Mouse (Mus musculus): ENCODE measurements around the gene Olfr437. TPM values are rescaled to one million over a fixed set of nuclear protein-coding genes. Genes with fewer than 3 reads are reported as not detected.
A peak's percentile ranks its signal among the peaks of the same experiment; 100 is the strongest.
"Not testable (repeated sequence)": the region's sequence is repeated elsewhere in the genome, so short reads cannot be mapped to it uniquely, and the experiment has no call there.

Gene Olfr437
- polyA plus RNA-seq (2016; fragmentation: Nextera tagmentation; extraction: Ambion mirVana), result not detected in 2 replicates

DNA sequence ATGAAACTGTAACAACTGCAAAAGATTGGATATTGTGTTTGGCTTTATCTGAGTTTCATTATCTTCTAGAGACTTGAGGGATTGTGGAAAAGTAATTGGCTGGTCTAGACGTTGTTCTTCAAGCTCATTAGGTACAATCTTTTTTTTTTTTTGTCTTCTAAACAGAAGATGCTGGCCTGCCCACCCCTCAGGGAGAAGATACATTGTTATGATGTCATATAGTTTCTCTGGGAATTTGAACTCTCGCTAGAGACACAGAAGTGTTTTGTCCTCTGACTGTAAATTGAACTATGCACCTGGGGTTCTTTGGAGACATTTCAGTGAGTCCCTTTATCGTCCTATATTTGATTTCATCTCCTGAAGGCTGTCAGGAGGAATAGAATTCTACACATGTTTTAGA is at the start of gene Olfr437:
Olfr437 (plus strand) TSS at position 301 of the 400 bp plus-strand sequence.
- Histone ChIP-seq H3K4me2 (replicated peaks) (no peak within 1 kb of the TSS), H3K9me3 (no peaks in the 10 kb centered on the region), H3K4me1 (no peaks in the 10 kb centered on the region), H3K9ac (replicated peaks) (no peak within 1 kb of the TSS), H3K27me3 (no peaks in the 10 kb centered on the region), H3K4me3 (no peak within 1 kb of the TSS), H3K36me3 (no peaks in the 10 kb centered on the region), H3K27ac (replicated peaks) (no peak within 1 kb of the TSS)
- WGBS, result 78% methylated on average over 3 of the region's 3 CpGs
- ATAC-seq (ENCODE audit: low FRiP score, low read depth), result no peak

DNA sequence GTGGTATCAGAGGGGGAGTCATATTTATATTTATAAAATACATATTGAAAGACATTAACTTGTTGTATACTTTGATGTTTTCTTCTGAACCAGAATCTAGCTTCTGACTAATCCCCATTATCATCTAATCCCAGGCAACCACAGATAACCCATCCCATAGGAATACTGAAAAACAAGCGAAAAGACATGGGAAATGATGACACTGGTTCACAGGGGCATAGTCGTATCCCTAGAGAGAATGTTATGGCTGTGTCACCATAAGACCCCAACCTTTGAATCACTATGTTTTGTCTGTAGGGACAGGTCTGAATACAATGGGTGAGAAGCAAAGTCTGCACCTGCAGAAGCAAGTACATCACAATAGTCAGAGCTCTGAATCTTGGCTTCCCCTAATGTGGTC is 16.8 kb upstream of the Olfr437 start, which contains the start of gene Olfr237-ps1:
Olfr237-ps1 (plus strand) TSS at position 301 of the 400 bp plus-strand sequence.
- not testable (repeated sequence) for H3K36me3 ChIP-seq; H3K4me3 ChIP-seq; H3K4me1 ChIP-seq; H3K4me2 ChIP-seq (replicated peaks); H3K27ac ChIP-seq (replicated peaks); H3K27me3 ChIP-seq; ATAC-seq (ENCODE audit: low FRiP score, low read depth); H3K9ac ChIP-seq (replicated peaks); H3K9me3 ChIP-seq
- WGBS, result 81% methylated on average over 2 of the region's 2 CpGs

DNA sequence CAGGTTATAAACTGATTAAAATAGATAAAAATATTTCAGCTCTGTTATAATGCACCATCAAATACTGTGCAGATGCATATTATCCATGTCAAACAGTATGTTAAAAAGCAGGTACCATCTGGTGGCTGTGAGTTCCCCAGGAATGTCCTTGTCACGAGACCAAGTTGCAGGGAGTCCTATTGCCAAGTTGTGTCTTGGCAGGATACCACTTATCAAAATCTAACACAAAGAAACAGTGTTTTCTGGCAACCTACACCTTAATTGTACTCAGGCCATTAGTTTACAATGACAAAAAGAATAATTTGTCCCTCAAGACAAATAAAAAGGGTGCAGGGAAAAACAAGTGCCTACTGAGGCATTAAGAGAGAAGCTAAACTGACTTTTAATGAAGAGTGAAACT is 3.6 kb upstream of the Olfr437 start:
- 72% methylated on average over 1 of the region's 1 CpGs for WGBS
- ATAC-seq (ENCODE audit: low FRiP score, low read depth), result no peak
- Histone ChIP-seq H3K9me3 (no peaks in the 10 kb centered on the region), H3K4me2 (replicated peaks) (no peak overlapping the region), H3K36me3 (no peaks in the 10 kb centered on the region), H3K4me3 (no peak overlapping the region), H3K4me1 (no peaks in the 10 kb centered on the region), H3K27ac (replicated peaks) (no peak overlapping the region), H3K9ac (replicated peaks) (no peak overlapping the region), H3K27me3 (no peaks in the 10 kb centered on the region)

DNA sequence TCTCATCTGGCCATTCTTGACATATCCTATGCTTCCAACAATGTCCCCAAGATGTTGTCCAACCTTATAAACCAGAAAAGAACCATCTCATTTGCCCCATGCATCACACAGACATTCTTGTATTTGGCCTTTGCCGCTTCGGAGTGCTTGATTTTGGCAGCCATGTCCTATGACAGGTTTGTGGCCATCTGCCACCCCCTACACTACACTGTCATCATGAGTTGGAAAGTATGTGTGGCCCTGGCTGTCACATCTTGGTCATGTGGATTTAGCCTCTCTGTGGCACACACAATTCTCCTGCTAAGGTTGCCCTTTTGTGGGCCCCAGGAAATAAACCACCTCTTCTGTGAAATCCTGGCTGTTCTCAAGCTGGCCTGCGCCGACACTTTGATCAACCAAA is 4.2 kb downstream of the Olfr437 start:
- H3K27me3 ChIP-seq, result no peaks in the 10 kb centered on the region
- no peaks in the 10 kb centered on the region for H3K36me3 ChIP-seq
- H3K4me1 ChIP-seq, result no peaks in the 10 kb centered on the region
- WGBS, result 97% methylated on average over 4 of the region's 4 CpGs
- H3K9ac ChIP-seq (replicated peaks), result no peak overlapping the region
- no peaks in the 10 kb centered on the region for H3K9me3 ChIP-seq
- no peak overlapping the region for H3K4me2 ChIP-seq (replicated peaks)
- no peak for ATAC-seq (ENCODE audit: low FRiP score, low read depth)
- no peak overlapping the region for H3K27ac ChIP-seq (replicated peaks)
- H3K4me3 ChIP-seq, result no peak overlapping the region

DNA sequence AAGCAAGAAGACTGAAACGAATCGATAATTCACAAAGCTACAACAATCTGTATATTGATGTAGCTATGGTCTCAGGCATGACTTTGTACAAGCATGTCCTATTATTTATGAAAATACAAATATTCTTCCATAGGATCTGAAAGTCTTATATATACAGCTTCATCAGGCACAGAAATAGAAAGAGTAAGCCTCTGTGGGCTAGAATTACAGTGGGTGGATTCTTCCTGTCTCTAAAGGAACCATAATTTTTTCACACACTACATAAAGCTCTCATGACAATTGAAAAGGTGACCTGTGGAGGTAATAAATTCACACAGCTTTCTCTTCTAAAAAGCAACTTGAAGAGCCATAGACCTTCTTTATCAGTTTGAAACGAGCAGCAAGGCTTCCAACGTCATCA is 8.8 kb downstream of the Olfr437 start, which contains the start of gene Olfr13:
Olfr13 (plus strand) TSS at position 301 of the 400 bp plus-strand sequence.
- ATAC-seq (ENCODE audit: low FRiP score, low read depth), result no peak
- H3K36me3 ChIP-seq, result no peaks in the 10 kb centered on the region
- H3K27me3 ChIP-seq, result no peaks in the 10 kb centered on the region
- no peaks in the 10 kb centered on the region for H3K4me1 ChIP-seq
- H3K4me3 ChIP-seq, result no peak within 1 kb of the TSS
- no peak within 1 kb of the TSS for H3K4me2 ChIP-seq (replicated peaks)
- H3K9ac ChIP-seq (replicated peaks), result no peak within 1 kb of the TSS
- WGBS, result 85% methylated on average over 4 of the region's 4 CpGs
- no peaks in the 10 kb centered on the region for H3K9me3 ChIP-seq
- H3K27ac ChIP-seq (replicated peaks), result no peak within 1 kb of the TSS

DNA sequence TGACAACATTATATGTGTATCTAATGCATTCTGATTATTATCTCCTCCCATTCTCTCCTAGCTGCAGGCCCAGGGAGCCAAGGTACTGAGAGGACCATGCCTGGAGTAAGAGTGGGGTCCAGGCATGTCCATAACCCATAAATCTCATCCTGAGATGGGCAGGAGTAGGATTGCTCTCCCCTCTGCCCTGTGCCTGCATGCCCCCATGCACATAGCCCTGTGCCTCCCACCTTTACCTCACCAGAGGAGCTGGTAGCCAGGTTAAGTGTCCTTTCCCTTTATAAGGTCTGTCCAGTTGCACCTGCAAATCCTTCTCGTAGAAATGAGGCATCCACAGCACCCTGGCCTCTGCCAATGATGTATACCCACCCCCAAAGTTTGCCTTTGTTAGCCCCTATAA is 15.0 kb downstream of the Olfr437 start:
- no peaks in the 10 kb centered on the region for H3K4me1 ChIP-seq
- no peak overlapping the region for H3K4me3 ChIP-seq
- WGBS, result 61% methylated on average over 1 of the region's 1 CpGs
- H3K27ac ChIP-seq (replicated peaks), result no peak overlapping the region
- no peaks in the 10 kb centered on the region for H3K36me3 ChIP-seq
- ATAC-seq (ENCODE audit: low FRiP score, low read depth), result no peak
- no peaks in the 10 kb centered on the region for H3K27me3 ChIP-seq
- no peaks in the 10 kb centered on the region for H3K9me3 ChIP-seq
- no peak overlapping the region for H3K9ac ChIP-seq (replicated peaks)
- no peak overlapping the region for H3K4me2 ChIP-seq (replicated peaks)

DNA sequence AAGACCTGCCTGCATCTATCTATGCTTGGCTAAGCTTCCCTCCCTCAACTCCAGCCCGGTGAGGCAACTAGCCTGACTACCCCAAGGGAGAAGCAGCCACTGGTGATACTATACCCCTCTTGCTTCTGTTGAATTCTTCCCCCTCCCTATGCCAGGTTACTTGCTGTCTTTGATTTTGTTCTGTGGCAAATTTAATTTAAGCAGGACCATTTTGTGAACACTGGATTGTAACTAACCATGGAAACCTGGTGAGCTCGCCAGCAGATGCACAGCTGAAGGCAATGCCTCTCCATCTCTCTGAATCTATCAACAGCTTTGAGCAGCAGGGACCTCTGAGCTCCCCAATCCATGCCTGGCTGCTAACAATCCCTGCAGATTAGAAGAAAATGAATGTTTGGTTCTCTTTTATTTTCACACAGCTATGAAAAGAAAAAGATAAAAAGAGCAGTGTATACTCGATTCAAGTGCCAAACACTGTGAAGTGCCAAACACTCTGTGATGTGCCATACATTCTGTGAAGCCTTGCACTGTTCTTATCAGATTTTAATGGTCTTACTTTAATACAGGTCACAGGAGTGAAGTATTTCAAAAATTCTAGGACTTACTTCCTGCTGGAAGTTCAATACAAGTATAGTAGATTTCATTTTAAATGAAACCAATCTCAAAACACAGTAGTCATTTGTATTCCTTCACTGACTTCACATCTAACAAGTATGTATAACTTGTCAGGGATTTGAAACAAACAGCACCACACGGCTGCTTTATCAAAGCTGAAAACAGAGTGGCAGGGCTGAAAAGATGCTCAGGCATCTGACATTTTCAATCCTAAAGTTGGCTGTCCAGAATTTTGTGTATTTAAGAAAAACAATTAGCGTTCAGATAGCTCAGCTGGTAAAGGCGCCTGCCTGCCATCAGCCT is 15.8 kb downstream of the Olfr437 start:
- no peak overlapping the region for H3K27ac ChIP-seq (replicated peaks)
- no peaks in the 10 kb centered on the region for H3K36me3 ChIP-seq
- H3K4me1 ChIP-seq, result no peaks in the 10 kb centered on the region
- H3K9me3 ChIP-seq, result no peaks in the 10 kb centered on the region
- 58% methylated on average over 6 of the region's 6 CpGs for WGBS
- H3K9ac ChIP-seq (replicated peaks), result no peak overlapping the region
- H3K4me2 ChIP-seq (replicated peaks), result no peak overlapping the region
- H3K4me3 ChIP-seq, result no peak overlapping the region
- H3K27me3 ChIP-seq, result no peaks in the 10 kb centered on the region
- peak; percentile 60 for ATAC-seq (ENCODE audit: low FRiP score, low read depth)

DNA sequence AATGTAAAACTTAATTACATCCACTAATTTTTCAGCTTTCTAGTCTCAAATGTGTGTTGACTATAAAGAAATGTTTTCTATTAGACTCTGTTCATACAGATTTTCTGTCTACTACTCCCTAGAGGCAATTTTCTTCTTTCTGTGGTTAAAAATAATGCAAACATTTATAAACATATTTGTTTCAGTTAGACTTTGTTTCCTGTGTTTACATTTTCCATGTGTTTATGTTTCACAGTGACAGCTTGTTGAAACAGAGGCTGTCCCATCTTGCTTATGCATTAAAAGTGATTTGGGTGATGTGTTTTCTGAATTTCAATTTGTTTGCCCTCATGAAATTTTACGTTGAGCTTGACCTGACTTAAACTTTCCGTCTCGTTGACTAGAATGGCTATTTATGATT is 27.9 kb downstream of the Olfr437 start:
- Histone ChIP-seq H3K27ac (replicated peaks) (no peak overlapping the region), H3K4me3 (no peak overlapping the region), H3K9ac (replicated peaks) (no peak overlapping the region), H3K27me3 (no peaks in the 10 kb centered on the region), H3K36me3 (no peaks in the 10 kb centered on the region), H3K4me1 (no peaks in the 10 kb centered on the region), H3K9me3 (no peaks in the 10 kb centered on the region), H3K4me2 (replicated peaks) (no peak overlapping the region)
- no peak for ATAC-seq (ENCODE audit: low FRiP score, low read depth)
- 86% methylated on average over 3 of the region's 3 CpGs for WGBS

DNA sequence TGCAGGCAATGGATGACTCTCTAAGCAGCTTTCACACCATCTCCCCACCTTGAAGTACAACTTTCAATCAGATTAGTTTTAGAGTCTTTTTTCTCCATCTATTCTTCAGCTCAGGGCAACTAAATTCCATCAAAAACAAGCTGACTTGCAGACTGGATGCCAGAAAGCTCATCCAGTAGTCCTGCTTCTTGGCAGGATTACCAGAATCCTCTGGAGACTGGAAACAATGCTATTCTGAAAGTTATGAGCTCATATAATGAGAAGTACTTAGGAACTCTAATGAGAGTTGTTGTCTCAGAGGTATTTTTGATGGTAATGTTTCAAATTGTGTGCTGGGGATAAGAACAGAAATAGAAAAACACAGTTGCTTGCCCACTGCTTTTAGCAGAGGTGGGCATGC is 33.7 kb downstream of the Olfr437 start, which contains the start of gene Olfr435:
Olfr435 (plus strand) TSS at position 366 of the 400 bp plus-strand sequence.
- no peak within 1 kb of the TSS for H3K27ac ChIP-seq (replicated peaks)
- no peak within 1 kb of the TSS for H3K4me3 ChIP-seq
- ATAC-seq (ENCODE audit: low FRiP score, low read depth), result no peak
- H3K9me3 ChIP-seq, result no peaks in the 10 kb centered on the region
- H3K36me3 ChIP-seq, result no peaks in the 10 kb centered on the region
- H3K4me1 ChIP-seq, result no peaks in the 10 kb centered on the region
- no peaks in the 10 kb centered on the region for H3K27me3 ChIP-seq
- H3K4me2 ChIP-seq (replicated peaks), result no peak within 1 kb of the TSS
- no peak within 1 kb of the TSS for H3K9ac ChIP-seq (replicated peaks)

DNA sequence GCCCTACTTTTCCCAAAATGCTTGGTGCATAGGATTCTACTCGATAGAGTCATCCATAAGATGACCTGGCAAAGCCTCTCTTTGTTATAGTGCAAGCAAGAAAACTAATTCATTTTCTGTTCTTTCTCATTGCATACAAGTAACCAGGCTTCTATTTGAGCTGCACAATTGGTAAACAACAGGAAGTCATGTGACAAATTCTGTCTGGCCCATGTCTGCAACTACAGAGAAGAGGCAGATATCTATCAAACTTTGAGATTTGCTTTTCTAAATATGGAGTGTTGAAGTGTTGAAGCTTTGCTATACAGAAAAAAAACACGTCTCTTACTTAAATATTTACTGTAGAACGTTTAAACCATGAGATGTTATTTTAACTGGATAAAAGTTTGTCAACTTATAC is 35.0 kb downstream of the Olfr437 start:
- no peak for ATAC-seq (ENCODE audit: low FRiP score, low read depth)
- no peaks in the 10 kb centered on the region for H3K9me3 ChIP-seq
- no peak overlapping the region for H3K4me2 ChIP-seq (replicated peaks)
- H3K27ac ChIP-seq (replicated peaks), result no peak overlapping the region
- no peak overlapping the region for H3K9ac ChIP-seq (replicated peaks)
- H3K4me3 ChIP-seq, result no peak overlapping the region
- H3K36me3 ChIP-seq, result no peaks in the 10 kb centered on the region
- no peaks in the 10 kb centered on the region for H3K27me3 ChIP-seq
- WGBS, result 84% methylated on average over 3 of the region's 3 CpGs
- no peaks in the 10 kb centered on the region for H3K4me1 ChIP-seq

DNA sequence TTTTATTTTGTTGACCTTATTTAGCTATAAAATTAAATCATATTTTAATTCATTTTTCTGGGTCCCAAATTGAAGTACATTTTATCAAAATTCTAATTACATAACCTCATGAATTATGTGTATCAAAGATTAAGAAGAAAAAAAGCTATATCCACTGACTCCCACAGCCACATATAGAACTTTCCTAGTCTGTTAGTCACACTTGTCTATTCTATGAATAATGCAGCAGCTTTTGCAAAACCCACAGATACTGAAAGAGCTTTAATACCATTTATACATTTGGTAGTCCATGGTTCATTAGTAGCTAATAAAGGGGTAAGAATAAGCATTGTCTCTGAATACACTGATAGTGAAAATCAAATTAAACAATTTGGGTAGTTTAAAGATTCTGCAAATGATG is 39.7 kb downstream of the Olfr437 start:
- Histone ChIP-seq H3K27ac (replicated peaks) (no peak overlapping the region), H3K27me3 (no peaks in the 10 kb centered on the region), H3K9ac (replicated peaks) (no peak overlapping the region), H3K36me3 (no peaks in the 10 kb centered on the region), H3K4me2 (replicated peaks) (no peak overlapping the region), H3K4me3 (no peak overlapping the region), H3K4me1 (no peaks in the 10 kb centered on the region), H3K9me3 (no peaks in the 10 kb centered on the region)
- no peak for ATAC-seq (ENCODE audit: low FRiP score, low read depth)

DNA sequence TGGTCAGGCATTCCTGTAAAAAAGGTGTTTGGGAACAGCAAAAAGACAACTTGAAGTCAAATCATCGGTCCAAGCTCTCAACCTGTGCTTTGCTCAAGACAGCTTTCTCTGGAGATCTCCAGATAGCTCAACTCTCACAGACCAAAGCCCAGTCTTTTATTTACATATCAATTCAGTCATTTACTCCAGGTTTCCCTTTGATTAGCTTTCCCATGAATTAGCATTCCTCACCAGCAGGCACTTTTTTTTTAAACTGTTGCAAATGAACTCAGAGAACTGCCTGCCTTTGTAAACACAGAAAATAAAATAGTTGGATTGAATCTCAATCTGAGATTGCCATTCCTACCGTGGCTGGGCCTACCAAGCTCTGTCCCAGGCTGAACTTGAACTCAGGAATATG is 42.3 kb downstream of the Olfr437 start:
- no peaks in the 10 kb centered on the region for H3K27me3 ChIP-seq
- whole genome bisulfite sequencing, result 47% methylated on average over 2 of the region's 2 CpGs
- H3K27ac ChIP-seq (replicated peaks), result no peak overlapping the region
- H3K4me3 ChIP-seq, result no peak overlapping the region
- no peaks in the 10 kb centered on the region for H3K36me3 ChIP-seq
- ATAC-seq (ENCODE audit: low FRiP score, low read depth), result no peak
- no peak overlapping the region for H3K4me2 ChIP-seq (replicated peaks)
- no peaks in the 10 kb centered on the region for H3K4me1 ChIP-seq
- H3K9me3 ChIP-seq, result no peaks in the 10 kb centered on the region
- no peak overlapping the region for H3K9ac ChIP-seq (replicated peaks)

DNA sequence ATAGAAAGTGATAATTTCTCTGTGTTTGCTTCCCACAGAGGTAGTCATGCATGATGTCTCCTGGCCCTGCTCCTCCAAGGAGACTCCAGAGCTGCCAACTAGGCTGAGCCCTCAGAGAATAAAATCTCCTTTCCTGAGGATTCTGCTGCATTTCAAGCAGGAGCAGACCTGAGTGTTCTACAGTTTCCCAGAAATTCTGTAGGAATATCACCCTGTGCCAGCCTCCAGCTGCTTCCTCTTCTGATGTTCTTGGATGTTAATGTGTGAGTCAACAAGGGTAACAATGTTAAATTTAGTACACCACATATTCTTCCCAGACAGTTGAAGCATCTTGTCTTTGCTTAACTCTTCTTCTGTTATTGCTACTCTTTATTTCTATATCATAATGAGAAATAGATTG is 49.8 kb downstream of the Olfr437 start, which contains the start of gene Olfr434:
Olfr434 (plus strand) TSS at position 149 of the 400 bp plus-strand sequence.
- H3K4me1 ChIP-seq; H3K27me3 ChIP-seq; ATAC-seq (ENCODE audit: low FRiP score, low read depth); H3K9ac ChIP-seq (replicated peaks); H3K4me2 ChIP-seq (replicated peaks); H3K36me3 ChIP-seq; H3K27ac ChIP-seq (replicated peaks); H3K4me3 ChIP-seq; H3K9me3 ChIP-seq: not testable (repeated sequence)
